Mouse (Mus musculus) embryonic facial prominence, embryonic 13.5 days (tissue): ENCODE results near the gene Ctrc. TPM values are rescaled to one million over a fixed set of nuclear protein-coding genes. Genes with fewer than 3 reads are reported as not detected.

Experiments used
- ATAC-seq: fragments of 200-750 bp; cut with Nextera tagmentation; 2 replicates; pipeline ENCODE4 v1.8.0; 2017; ENCODE audit warnings: low read depth; ENCODE audit not compliant: insufficient number of reproducible peaks, insufficient read depth, low FRiP score, low TSS enrichment
- H3K27ac ChIP-seq: fragments of 300-500 bp; sonication (generic); 2 replicates; pipeline ENCODE4 v1.5.1; 2015; ENCODE audit warnings: moderate library complexity, mild to moderate bottlenecking, inconsistent platforms
- H3K27me3 ChIP-seq: fragments of 300-500 bp; sonication (generic); 2 replicates; pipeline ENCODE4 v1.6.1; 2015; ENCODE audit warnings: mild to moderate bottlenecking, inconsistent platforms
- H3K36me3 ChIP-seq: fragments of 300-500 bp; sonication (generic); 2 replicates; pipeline ENCODE4 v1.6.1; 2015; ENCODE audit warnings: mild to moderate bottlenecking, inconsistent platforms
- H3K4me1 ChIP-seq: fragments of 300-500 bp; sonication (generic); 2 replicates; pipeline ENCODE4 v1.6.1; 2015; ENCODE audit warnings: inconsistent platforms
- H3K4me2 ChIP-seq: fragments of 300-500 bp; sonication (generic); 2 replicates; pipeline ENCODE4 v1.6.1; 2015; ENCODE audit warnings: moderate library complexity, mild to moderate bottlenecking, inconsistent platforms
- H3K4me3 ChIP-seq: fragments of 300-500 bp; sonication (generic); 2 replicates; pipeline ENCODE4 v1.5.1; 2015; ENCODE audit warnings: mild to moderate bottlenecking, inconsistent platforms
- H3K9ac ChIP-seq: fragments of 300-500 bp; sonication (generic); 2 replicates; pipeline ENCODE4 v1.6.1; 2015; ENCODE audit warnings: mild to moderate bottlenecking, inconsistent platforms
- H3K9me3 ChIP-seq: fragments of 300-500 bp; sonication (generic); 2 replicates; pipeline ENCODE4 v1.6.1; 2016; ENCODE audit warnings: inconsistent platforms
- WGBS: fragments of 180-500 bp; shearing (Covaris S2); methylation state at CpG from one replicate; pipeline ENCODE4 v1.1.7; 2015; ENCODE audit warnings: mixed read lengths; 5-methylcytosine and 5-hydroxymethylcytosine counted together
- polyA plus RNA-seq: library from polyadenylated mRNA; unstranded; fragments of >200 nt; fragmentation: Nextera tagmentation; extraction: Ambion mirVana; gene quantifications from 2 replicates; pipeline ENCODE4 v1.2.1, GENCODE M21; 2015

The Ctrc gene
- polyA plus RNA-seq, result not detected in 2 replicates

DNA sequence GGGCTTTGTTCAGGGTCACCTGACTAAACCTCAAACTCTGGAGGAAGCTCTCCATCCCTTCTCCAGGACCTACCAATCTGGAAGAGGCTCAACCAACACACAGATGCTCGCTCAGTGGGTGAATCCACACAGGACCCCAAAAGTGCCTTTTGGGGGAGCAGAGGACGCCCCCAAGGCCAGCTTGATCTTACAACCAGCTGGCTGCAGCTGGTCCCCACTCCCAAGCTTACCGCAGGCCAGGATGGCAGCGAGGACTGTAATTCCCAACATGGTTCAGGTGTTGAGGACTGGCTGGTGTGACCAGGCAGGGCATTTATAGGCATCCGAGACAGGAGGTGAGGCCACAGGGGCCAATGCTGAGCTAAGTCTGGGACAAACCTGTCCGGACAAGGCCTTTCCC lies at the start of gene Ctrc:
Gene Ctrc (minus strand): TSS at position 361 of the 400 bp plus-strand sequence.
- no peak within 1 kb of the TSS for H3K4me2 ChIP-seq
- H3K27me3 ChIP-seq, result no peaks in the 10 kb centered on the region
- no peak within 1 kb of the TSS for H3K27ac ChIP-seq
- H3K9me3 ChIP-seq, result no peaks in the 10 kb centered on the region
- H3K36me3 ChIP-seq, result no peaks in the 10 kb centered on the region
- no peak for ATAC-seq
- H3K4me3 ChIP-seq, result no peak within 1 kb of the TSS
- no peaks in the 10 kb centered on the region for H3K4me1 ChIP-seq
- no peak within 1 kb of the TSS for H3K9ac ChIP-seq
- 83% methylated on average over 6 of the region's 6 CpGs for WGBS

- 69% methylated on average over 12 of the region's 12 CpGs for WGBS
- no peak for ATAC-seq
- no peak overlapping the region for H3K4me2 ChIP-seq
These were observed 49.6 kb upstream of the Ctrc start for GRCm38 (mm10) chr4:141895772-141896171.

DNA sequence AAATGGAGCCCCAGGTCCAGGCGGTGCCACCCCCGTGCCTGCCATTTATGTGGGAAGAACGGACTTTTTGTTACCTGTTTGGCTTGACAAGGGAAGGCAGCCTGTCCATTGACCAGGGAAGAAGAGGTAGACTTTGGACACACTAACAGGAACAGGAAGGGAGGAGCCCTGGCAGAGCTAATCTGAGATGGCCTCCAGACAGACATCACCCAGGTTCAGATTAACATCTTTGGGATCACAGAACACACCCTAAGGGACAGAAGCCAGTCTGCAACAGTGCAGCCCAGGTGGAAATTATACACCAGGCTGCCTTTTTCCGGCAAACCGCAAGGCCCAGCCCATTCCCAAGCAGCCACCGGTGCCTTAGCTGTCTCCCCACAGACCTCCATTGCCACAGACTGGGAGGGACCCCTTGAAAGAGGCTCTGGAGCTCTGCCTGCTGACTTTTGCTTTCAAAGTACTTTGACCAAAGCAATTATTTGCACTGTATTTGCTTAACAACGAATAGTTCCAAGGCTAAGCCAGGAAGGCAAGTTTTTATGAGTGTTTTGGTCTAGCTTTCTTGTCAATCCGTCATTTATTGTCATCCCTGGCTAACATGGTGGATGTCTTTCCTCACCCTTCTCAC lies 47.1 kb upstream of the Ctrc start:
- Histone ChIP-seq H3K9ac (no peak overlapping the region), H3K36me3 (no peaks in the 10 kb centered on the region)
- WGBS, result 85% methylated on average over 8 of the region's 8 CpGs

More at GRCm38 (mm10) chr4:141895772-141896171, 49.6 kb upstream of the Ctrc start:
- Histone ChIP-seq H3K4me3 (no peak overlapping the region), H3K27me3 (no peaks in the 10 kb centered on the region), H3K9me3 (no peaks in the 10 kb centered on the region), H3K27ac (no peak overlapping the region), H3K36me3 (no peaks in the 10 kb centered on the region), H3K9ac (no peak overlapping the region), H3K4me1 (peaks cover 11% of the 10 kb centered on the region; the same call in 1 of the 2 replicates)

DNA sequence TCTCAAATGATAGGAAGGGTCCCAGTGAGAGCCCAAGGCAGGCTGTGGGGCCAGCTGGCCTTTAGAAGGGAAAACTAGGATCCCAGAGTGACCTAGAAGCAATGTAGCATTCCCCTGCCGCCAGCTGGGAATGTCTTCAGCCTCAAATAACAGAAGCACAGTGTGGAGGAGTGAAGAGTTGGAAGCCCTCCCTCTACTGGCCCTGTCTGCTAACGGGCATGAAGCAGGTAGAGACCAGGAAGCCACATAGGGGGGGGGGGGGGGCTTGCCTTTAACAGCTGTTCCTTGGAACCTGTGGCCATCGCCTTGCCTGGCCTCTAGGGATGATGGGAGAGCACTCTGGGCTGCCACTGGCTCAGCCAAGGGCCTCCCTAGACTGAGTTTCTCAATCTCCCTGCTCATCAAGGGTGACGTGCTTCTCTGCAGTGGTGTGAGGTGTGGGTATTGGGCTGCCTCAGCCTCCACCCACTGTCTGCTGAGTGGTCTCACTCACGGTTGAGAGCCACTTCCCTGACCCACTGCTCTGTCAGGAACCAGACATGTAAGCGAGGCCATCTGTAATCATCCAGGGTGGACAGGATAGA lies 40.3 kb upstream of the Ctrc start:
- no peak overlapping the region for H3K4me3 ChIP-seq
- ATAC-seq, result no peak
- WGBS, result 46% methylated on average over 6 of the region's 6 CpGs
- H3K27ac ChIP-seq, result no peak overlapping the region
- no peaks in the 10 kb centered on the region for H3K27me3 ChIP-seq
- H3K4me1 ChIP-seq, result 0 out of 2 replicates have a peak, but pooled peaks cover 6% of the 10 kb centered on the region
- H3K9ac ChIP-seq, result no peak overlapping the region
- H3K9me3 ChIP-seq, result no peaks in the 10 kb centered on the region
- no peaks in the 10 kb centered on the region for H3K36me3 ChIP-seq
- H3K4me2 ChIP-seq, result no peak overlapping the region

More for the DNA sequence above, 47.1 kb upstream of the Ctrc start:
- Histone ChIP-seq H3K27me3 (no peaks in the 10 kb centered on the region), H3K4me2 (no peak overlapping the region), H3K4me1 (no peaks in the 10 kb centered on the region), H3K27ac (no peak overlapping the region), H3K9me3 (no peaks in the 10 kb centered on the region), H3K4me3 (no peak overlapping the region)
- ATAC-seq, result no peak

- Histone ChIP-seq H3K4me2 (no peak overlapping the region), H3K27ac (no peak overlapping the region), H3K9me3 (no peaks in the 10 kb centered on the region), H3K36me3 (no peaks in the 10 kb centered on the region), H3K9ac (no peak overlapping the region), H3K4me3 (no peak overlapping the region), H3K4me1 (0 out of 2 replicates have a peak, but pooled peaks cover 6% of the 10 kb centered on the region), H3K27me3 (no peaks in the 10 kb centered on the region)
- no peak for ATAC-seq
- 70% methylated on average over 9 of the region's 9 CpGs for WGBS
These were observed 39.3 kb upstream of the Ctrc start for GRCm38 (mm10) chr4:141885451-141885850.

DNA sequence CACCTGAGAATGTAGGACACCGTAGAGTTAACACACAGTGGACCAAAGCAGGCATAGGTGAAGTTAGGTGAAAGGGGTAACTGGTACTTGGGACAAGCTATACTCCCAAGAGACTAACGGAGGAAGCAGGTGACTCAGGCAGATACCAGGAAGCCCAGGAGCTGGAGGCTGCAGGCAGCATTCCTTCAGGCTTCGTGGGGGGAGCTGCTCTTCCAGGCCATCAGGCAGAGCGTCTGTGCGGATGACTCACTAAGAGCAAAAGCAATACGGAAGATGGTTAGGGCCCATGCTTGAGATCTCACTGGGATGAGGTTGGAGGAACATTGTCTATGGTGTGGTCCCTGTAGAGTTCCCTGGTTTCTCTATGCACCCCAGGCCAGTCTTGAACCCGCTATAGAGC lies 36.7 kb upstream of the Ctrc start:
- no peak overlapping the region for H3K4me2 ChIP-seq
- WGBS, result 75% methylated on average over 7 of the region's 7 CpGs
- H3K9me3 ChIP-seq, result no peaks in the 10 kb centered on the region

GRCm38 (mm10) chr4:141881950-141882349 lies 35.8 kb upstream of the Ctrc start:
- no peak overlapping the region for H3K4me3 ChIP-seq
- no peaks in the 10 kb centered on the region for H3K36me3 ChIP-seq
- H3K9me3 ChIP-seq, result no peaks in the 10 kb centered on the region
- H3K27me3 ChIP-seq, result no peaks in the 10 kb centered on the region
- H3K9ac ChIP-seq, result no peak overlapping the region
- H3K4me1 ChIP-seq, result 0 out of 2 replicates have a peak, but pooled peaks cover 6% of the 10 kb centered on the region
- H3K4me2 ChIP-seq, result no peak overlapping the region
- H3K27ac ChIP-seq, result no peak overlapping the region
- ATAC-seq, result no peak
- 76% methylated on average over 5 of the region's 5 CpGs for WGBS

More for the DNA sequence above, 36.7 kb upstream of the Ctrc start:
- Histone ChIP-seq H3K9ac (no peak overlapping the region), H3K36me3 (no peaks in the 10 kb centered on the region), H3K4me3 (no peak overlapping the region), H3K4me1 (0 out of 2 replicates have a peak, but pooled peaks cover 6% of the 10 kb centered on the region), H3K27ac (no peak overlapping the region), H3K27me3 (no peaks in the 10 kb centered on the region)
- ATAC-seq, result no peak

GRCm38 (mm10) chr4:141881289-141881914 lies 35.2 kb upstream of the Ctrc start:
- WGBS, result 55% methylated on average over 10 of the region's 10 CpGs
- Histone ChIP-seq H3K9ac (no peak overlapping the region), H3K4me3 (no peak overlapping the region)

GRCm38 (mm10) chr4:141879875-141880274 lies 33.7 kb upstream of the Ctrc start:
- no peak for ATAC-seq
- Histone ChIP-seq H3K4me2 (no peak overlapping the region), H3K4me3 (no peak overlapping the region), H3K36me3 (no peaks in the 10 kb centered on the region), H3K9me3 (no peaks in the 10 kb centered on the region), H3K27ac (no peak overlapping the region), H3K27me3 (peaks cover 14% of the 10 kb centered on the region), H3K4me1 (peaks cover 13% of the 10 kb centered on the region), H3K9ac (no peak overlapping the region)
- WGBS, result 56% methylated on average over 9 of the region's 9 CpGs

More at GRCm38 (mm10) chr4:141881289-141881914, 35.2 kb upstream of the Ctrc start:
- H3K9me3 ChIP-seq, result no peaks in the 10 kb centered on the region
- H3K4me2 ChIP-seq, result no peak overlapping the region
- H3K36me3 ChIP-seq, result no peaks in the 10 kb centered on the region
- peaks cover 2% of the 10 kb centered on the region for H3K27me3 ChIP-seq
- no peak for ATAC-seq
- 0 out of 2 replicates have a peak, but pooled peaks cover 6% of the 10 kb centered on the region for H3K4me1 ChIP-seq
- no peak overlapping the region for H3K27ac ChIP-seq

GRCm38 (mm10) chr4:141879074-141879473 lies 32.9 kb upstream of the Ctrc start:
- WGBS, result 75% methylated on average over 4 of the region's 4 CpGs
- no peaks in the 10 kb centered on the region for H3K36me3 ChIP-seq
- no peak overlapping the region for H3K9ac ChIP-seq
- H3K27ac ChIP-seq, result no peak overlapping the region
- H3K9me3 ChIP-seq, result no peaks in the 10 kb centered on the region
- ATAC-seq, result no peak
- H3K27me3 ChIP-seq, result peaks cover 14% of the 10 kb centered on the region
- peaks cover 14% of the 10 kb centered on the region for H3K4me1 ChIP-seq
- H3K4me2 ChIP-seq, result no peak overlapping the region
- no peak overlapping the region for H3K4me3 ChIP-seq

DNA sequence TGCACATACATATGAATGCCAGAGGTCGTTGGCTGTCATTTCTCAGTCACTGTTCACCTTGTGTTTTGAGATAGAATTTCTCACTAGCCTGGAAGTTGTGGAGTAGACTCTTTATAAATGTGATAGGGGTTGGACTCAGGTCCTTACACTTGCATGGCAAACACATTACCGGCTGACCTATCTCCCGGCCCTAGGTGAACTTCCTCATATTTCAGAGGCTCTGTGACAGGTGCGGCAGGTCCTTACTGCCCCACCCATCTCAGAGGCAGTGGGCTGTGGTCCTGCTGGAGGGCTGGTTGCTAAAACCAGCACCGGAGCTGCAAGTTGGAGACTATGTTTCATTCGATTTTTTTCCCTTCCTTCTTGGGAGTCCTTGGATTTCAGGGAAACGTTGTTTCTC lies 32.5 kb upstream of the Ctrc start:
- WGBS, result 65% methylated on average over 7 of the region's 7 CpGs

More for the DNA sequence above, 32.5 kb upstream of the Ctrc start:
- Histone ChIP-seq H3K27me3 (peaks cover 14% of the 10 kb centered on the region), H3K9me3 (no peaks in the 10 kb centered on the region), H3K27ac (no peak overlapping the region), H3K36me3 (no peaks in the 10 kb centered on the region), H3K4me1 (peaks cover 18% of the 10 kb centered on the region), H3K9ac (no peak overlapping the region), H3K4me2 (no peak overlapping the region), H3K4me3 (no peak overlapping the region)
- no peak for ATAC-seq
